Mouse (Mus musculus): ENCODE data around the gene Esrrg. TPM values are rescaled to one million over a fixed set of nuclear protein-coding genes. Genes with fewer than 3 reads are reported as not detected.

Gene Esrrg
- total RNA-seq, 2 experiments from 2014 or later: not detected

GRCm38 (mm10) chr1:188047148-188047547 lies 438.6 kb downstream of the Esrrg start:
- no peak for ATAC-seq (ENCODE audit: poor library complexity, severe bottlenecking)

DNA sequence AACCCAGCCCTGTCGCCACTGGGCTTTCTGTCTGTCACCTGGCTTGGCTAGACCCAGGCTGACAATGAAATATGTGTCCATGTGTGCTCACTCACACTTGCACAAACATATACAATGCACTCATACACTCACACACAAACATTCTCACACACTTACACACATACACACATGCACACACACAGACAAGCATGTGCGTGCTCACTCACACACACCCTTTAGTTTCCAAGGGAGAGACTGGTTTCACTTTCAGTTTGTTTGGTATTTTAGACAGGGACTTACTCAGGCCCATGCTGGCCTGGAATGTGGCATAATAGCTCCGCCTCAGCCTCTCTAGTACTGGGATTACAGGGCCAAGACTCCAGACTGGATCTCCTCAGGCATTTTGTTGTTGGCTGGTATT lies 447.3 kb downstream of the Esrrg start:
- peak; percentile 45; the same call in 1 of the 2 replicates for ATAC-seq (ENCODE audit: poor library complexity, severe bottlenecking)

DNA sequence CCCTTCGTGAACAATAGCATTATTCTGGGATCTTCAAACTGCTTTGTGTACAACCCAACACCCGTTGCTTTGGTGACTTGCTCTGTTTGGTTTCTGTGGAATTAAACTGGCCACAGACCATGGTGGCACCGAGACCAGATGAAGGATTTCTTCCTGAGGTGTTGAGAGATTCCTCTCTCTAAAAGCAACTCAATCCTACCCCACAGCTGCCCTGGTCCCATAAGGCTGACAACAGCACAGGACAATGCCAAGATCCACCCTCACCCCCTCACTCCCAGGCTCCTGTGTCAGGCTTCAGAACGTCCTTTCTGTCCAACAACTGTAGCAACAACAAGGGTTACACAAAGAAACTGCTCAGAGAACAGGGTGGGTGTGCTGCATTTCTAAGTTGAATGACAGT lies 449.3 kb downstream of the Esrrg start:
- no peak for ATAC-seq (ENCODE audit: poor library complexity, severe bottlenecking)

GRCm38 (mm10) chr1:188059006-188059405 lies 450.4 kb downstream of the Esrrg start:
- ATAC-seq (ENCODE audit: poor library complexity, severe bottlenecking): no peak

DNA sequence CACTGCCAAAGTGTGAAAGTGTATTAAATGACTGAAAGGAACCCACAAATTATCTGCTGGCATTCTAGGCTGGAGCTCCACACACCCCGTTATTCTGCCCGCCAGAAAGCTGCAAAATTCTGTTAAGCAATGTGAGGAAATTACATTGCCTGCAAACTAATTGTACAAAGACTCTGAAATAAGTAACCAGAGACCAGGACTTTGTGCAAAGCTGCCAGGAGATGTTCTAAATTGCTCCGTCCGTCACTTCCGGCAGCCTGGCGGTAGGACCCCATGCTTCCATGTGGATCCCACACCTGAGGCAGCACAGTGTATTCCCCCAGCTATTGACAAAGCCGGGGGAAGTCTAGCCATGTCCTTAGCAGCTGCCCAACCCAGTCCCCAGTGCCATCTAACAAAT lies 451.9 kb downstream of the Esrrg start:
- ATAC-seq (ENCODE audit: poor library complexity, severe bottlenecking): no peak

DNA sequence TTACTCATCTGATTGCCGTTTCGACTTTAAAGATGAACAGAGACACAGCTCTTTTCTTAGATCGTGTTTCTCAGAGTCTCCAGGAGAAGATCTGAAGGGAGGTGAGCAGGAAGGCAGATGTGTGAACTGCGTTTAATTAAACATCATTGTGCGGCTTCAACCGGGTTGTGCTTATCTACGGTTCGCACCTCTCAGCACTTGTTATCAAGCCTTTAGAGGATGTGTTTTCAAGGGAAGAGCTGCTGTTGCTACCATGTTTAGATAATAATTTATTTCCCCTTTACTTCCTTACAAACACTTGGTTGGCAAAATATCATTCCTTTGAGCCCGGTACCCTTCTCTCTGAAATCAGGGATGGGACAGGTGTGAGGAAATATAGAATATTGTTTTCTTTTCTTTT lies 460.2 kb downstream of the Esrrg start:
- ATAC-seq (ENCODE audit: poor library complexity, severe bottlenecking): no peak

- ATAC-seq (ENCODE audit: poor library complexity, severe bottlenecking): no peak
Measured at GRCm38 (mm10) chr1:188069849-188070248, 461.3 kb downstream of the Esrrg start.

DNA sequence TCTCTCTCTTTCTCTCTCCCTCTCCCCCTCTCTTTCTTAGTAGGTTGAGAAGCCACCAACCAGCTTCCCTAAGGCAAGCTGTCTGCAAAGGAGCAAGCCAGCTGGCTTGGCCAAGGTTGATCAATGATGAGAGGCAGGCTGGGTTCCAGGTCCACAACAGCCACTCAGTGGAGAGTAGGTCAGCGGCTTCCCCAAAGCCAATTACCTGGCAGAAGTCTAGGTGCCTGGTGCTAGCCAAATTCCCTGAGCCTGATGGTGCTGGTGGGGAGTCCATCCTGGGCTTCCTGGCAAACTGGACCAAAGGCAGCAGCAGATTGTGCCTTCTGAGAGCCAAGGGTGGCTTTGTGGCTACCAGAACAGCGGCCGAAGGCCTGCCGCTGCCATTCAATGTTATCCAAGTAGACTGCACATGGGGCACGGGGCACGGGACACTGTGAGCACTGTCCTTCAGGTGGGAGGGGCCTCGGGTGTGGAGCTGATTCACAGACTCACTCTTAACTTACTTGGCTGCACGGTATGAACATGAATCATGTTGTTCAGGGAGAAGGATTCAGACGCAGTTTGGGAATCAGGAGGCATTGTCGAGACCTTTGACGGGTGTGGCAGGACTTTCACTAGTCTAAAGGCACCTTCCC lies 469.1 kb downstream of the Esrrg start:
- no peak for ATAC-seq (ENCODE audit: poor library complexity, severe bottlenecking)

DNA sequence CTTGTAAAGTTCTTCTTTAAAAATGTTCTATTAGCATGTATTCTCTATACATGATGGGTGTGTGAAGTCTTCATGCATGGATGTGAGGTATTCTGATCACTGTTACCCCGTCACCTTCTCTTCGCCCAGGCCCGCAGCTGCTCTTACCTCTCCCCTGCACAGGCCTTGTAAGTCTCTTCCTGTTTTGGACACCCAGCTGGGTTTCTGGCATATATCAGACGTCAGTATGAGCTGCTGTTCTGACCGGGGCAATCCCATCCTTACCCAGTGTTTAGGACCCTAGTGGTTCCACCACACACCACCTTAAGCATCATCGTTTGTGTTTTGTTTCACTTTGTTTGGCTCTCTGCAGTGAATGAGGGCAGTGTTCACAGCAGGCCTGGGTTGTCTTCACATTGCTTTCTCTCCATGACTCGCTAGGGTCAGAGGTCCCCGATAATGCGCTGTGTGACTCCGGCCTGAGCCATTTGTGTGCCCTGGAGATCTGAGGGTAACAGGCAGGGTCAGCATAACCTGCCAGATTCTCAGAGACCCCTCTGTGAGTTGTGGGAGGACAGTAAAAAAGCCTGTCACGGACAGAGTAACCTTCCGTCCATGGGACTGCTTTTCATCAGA lies 471.8 kb downstream of the Esrrg start:
- no peak for ATAC-seq (ENCODE audit: poor library complexity, severe bottlenecking)

GRCm38 (mm10) chr1:188082665-188083640 lies 474.4 kb downstream of the Esrrg start:
- no peak for ATAC-seq (ENCODE audit: poor library complexity, severe bottlenecking)

DNA sequence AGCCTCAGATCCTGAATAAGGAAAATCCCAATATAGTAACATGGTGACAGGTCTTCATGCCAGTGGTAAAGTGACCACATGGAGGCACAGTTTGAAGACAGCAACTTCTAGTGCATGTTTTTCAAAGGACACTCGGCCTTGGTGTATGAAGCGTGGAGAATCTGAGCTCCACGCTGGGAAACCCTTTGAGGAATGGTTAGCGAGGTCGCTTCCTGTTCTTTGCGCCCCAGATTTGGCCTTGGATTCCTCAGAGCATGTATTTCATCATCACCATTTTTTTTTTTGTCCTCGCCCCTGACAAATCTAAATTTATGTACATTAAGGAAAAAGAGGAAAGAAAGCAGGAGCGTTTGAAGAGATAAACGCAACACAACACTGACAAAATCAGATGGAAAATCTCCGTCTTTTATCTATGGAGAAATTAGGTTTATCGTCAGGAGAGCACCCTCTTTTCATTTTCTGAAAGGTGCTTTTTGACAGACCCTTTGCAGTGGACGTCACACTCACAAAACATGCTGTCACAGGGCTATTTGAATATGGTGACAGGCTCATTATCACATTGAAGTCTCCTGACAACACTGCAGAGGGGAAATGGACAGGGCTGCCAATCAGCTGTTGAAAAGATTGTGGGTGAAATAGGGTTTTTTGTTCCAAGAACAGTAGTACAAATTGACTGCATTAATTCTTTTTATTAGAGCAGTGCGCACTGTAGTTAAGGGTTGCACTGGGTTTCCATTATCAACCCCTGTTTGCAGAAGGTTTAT lies 476.7 kb downstream of the Esrrg start:
- no peak for ATAC-seq (ENCODE audit: poor library complexity, severe bottlenecking)

DNA sequence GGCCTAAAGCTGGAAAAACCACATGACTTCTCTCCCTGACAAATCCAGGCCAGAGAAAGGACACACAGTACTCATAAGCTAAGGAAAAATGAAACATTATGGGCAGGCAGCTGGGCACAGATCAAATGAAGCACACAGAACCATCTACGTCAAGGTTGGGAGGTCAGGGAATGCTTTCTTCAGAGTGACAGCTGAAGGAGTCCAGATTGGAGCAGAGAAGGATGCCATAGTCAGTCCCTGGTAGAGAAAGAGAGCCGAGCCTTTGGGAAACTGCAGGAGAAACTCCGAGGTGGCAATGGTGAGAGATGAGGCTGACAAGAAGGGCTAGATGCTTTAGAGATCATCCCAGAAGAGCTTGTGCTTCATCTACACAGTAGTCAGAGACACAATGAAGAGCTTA lies 485.1 kb downstream of the Esrrg start:
- no peak for ATAC-seq (ENCODE audit: poor library complexity, severe bottlenecking)

GRCm38 (mm10) chr1:188101832-188102231 lies 493.2 kb downstream of the Esrrg start:
- no peak for ATAC-seq (ENCODE audit: poor library complexity, severe bottlenecking)

DNA sequence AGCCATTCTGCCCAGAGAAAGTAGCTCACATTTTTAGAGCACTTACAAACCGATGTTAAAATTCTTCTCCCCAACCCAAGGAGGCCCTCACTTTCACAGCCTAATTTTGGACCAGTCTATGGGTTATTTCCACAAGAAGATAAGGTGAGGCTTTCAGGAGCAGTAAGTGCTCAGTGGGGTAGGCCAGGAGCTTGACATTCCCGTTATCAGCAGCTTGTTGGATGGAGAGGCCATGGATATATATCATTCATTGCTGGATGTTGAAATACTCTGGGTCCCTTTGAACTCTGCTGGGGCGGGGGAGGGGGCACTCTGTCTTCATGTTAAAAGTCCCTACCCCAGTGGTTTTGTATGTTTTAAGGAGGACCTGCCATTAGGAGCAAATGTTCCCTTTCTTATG lies 494.6 kb downstream of the Esrrg start:
- no peak for ATAC-seq (ENCODE audit: poor library complexity, severe bottlenecking)

DNA sequence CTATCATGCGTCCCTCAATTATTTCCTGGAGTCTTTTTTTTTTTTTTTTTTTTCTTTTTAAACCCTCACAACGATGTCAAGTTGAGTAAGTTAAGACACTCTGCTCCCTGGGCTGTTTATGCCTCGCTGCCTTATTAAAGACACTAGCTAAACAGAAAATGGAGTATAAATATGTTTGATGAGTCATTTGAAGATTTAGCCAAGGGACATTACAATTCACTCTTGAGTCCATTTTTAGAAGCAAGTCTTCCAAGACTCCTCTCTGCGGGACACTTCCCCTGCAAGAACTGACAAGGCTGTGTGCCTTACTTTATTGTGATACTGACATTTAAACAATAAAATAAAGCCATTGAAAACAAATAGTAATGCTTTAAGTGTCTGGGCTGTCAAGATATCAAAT lies 496.9 kb downstream of the Esrrg start:
- ATAC-seq (ENCODE audit: poor library complexity, severe bottlenecking): no peak

GRCm38 (mm10) chr1:188107946-188108345 lies 499.4 kb downstream of the Esrrg start:
- no peak for ATAC-seq (ENCODE audit: poor library complexity, severe bottlenecking)

- ATAC-seq (ENCODE audit: poor library complexity, severe bottlenecking): no peak
Measured at GRCm38 (mm10) chr1:188111552-188111951, 503.0 kb downstream of the Esrrg start.

GRCm38 (mm10) chr1:188113240-188113639 lies 504.6 kb downstream of the Esrrg start:
- no peak for ATAC-seq (ENCODE audit: poor library complexity, severe bottlenecking)

- no peak for ATAC-seq (ENCODE audit: poor library complexity, severe bottlenecking)
Measured at GRCm38 (mm10) chr1:188118125-188118524, 509.5 kb downstream of the Esrrg start.

DNA sequence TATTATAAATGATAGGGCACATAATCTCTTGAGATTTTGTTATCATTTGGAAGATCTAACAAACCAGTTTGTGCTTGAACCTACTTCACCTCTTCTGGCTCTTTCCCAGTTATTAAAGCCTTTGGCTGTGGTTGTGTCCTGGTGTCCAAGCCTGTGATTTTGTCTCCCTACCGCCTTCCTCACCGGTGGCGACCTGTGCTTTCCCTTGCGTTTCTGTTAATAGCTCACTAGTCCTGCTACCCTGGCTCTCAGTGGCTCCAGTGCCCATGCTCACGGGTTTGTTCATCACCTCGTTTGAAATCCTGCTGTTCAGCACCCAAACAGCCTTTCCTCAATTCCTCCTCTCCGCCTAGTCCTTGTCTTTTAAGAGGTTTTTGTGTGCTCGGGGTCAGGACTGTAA lies 511.2 kb downstream of the Esrrg start:
- ATAC-seq (ENCODE audit: poor library complexity, severe bottlenecking): no peak

DNA sequence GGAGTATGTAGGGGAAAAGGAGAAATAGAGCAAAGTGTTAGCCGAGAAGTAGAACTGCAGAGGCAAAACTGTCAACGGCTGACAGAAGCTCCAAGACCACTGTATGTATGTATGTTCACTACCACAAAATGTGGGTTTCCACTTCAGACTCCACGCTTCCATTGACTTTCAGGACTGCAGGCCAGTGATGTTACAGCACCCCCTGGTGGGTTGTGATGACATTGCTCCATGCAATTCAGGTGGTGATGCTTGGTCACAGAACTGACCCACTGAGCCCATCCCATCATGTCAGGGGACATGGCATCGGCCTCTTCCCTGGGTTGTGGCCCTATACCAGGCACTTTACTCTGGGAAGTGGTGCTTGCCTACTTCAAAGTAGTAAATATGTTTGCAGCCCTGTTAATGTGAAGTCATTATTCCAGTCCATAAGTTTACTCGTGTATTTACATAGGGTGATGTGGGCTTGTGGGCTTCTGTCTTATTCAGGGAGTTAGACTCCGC lies 517.0 kb downstream of the Esrrg start:
- ATAC-seq (ENCODE audit: poor library complexity, severe bottlenecking): no peak
